Mouse (Mus musculus) brain, embryonic 14.5 days (tissue): ENCODE measurements around the gene Gatb.

Experiments
- CTCF ChIP-seq: fragments of 200-500 bp; IDR thresholded peaks from 2 replicates; pipeline ENCODE4 v1.5.1; 2012; ENCODE audit warnings: inconsistent platforms, mild to moderate bottlenecking, moderate library complexity, borderline replicate concordance; ENCODE audit not compliant: insufficient read depth, insufficient read length; ENCODE audit errors: extremely low read depth
- POLR2A ChIP-seq: fragments of 200-500 bp; IDR thresholded peaks from 2 replicates; pipeline ENCODE4 v1.6.1; 2012; ENCODE audit warnings: mild to moderate bottlenecking, inconsistent platforms, borderline replicate concordance; ENCODE audit not compliant: poor library complexity, insufficient read depth, insufficient read length, severe bottlenecking; ENCODE audit errors: extremely low read depth

GRCm38 (mm10) chr3:85655538-85655937 lies 81.6 kb downstream of the Gatb start:
- no peak for TF ChIP-seq CTCF
- TF ChIP-seq POLR2A = no peak
